ENCODE assay signal across 8 mouse cellular contexts in the genomic region with DNA sequence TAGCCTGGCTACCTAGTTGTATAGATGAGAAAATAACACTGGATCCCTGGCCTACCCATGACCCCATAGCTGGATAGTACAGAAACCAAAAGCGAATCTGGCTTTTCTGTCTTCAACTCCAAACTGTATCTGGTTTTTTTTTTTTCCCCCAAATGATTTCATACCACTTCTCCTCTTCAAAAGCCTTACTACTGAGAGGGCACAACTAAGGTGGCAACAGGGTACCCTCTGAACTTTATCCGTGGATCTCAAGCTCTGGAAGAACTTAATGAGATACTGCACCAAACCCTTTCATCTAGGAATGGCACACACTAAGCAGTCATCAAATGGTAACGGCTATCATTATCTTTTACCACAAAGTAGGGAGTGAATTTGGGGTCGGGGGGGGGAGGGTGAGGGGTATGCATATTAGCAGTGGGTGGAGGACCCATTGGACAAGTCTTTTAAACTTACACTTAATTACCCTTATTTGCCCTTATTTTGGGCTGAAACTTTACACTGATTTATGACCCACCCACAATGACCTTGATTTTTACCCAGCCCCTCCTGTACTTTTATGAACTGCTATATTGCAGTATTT. TPM values are rescaled to one million over a fixed set of nuclear protein-coding genes. Genes with fewer than 3 reads are reported as not detected.
A peak's percentile ranks its signal among the peaks of the same experiment; 100 is the strongest.
DNase-seq lines count a peak whose midpoint lies in the region; ATAC-seq and TF ChIP-seq lines count a peak whose summit lies in the region.

No protein-coding gene starts in this region.

- peak overlapping the region; percentile 86 for H3K4me3 ChIP-seq in kidney, embryonic 14.5 days (ENCODE audit: low read length)
- H3K4me3 ChIP-seq in MEL (ENCODE audit: control insufficient read depth in 1 of 2, insufficient read depth in 1 of 2, low read depth in 2 of 2, low read length in 2 of 2) = peak overlapping the region; percentile 73 to 96
- H3K4me3 ChIP-seq in hindbrain, embryonic 13.5 days = peak overlapping the region; percentile 76
- H3K4me3 ChIP-seq in midbrain, embryonic 13.5 days (replicated peaks) = peak overlapping the region; percentile 72

- peaks cover 7% of the 10 kb centered on the region; the same call in 1 of the 2 replicates for H3K79me2 ChIP-seq in MEL (ENCODE audit: control insufficient read depth, insufficient read depth, low read length, poor library complexity)

- TF ChIP-seq RAD21 in MEL (IDR thresholded peaks at IDR 0.05; ENCODE audit: low read depth, low read length) = no peak

- H3K9me3 ChIP-seq in kidney, embryonic 14.5 days (ENCODE audit: control insufficient read depth, low read length) = no peaks in the 10 kb centered on the region
- no peaks in the 10 kb centered on the region for H3K9me3 ChIP-seq in MEL (replicated peaks; ENCODE audit: insufficient read depth, low read length)
- no peaks in the 10 kb centered on the region for H3K9me3 ChIP-seq in hindbrain, embryonic 13.5 days
- H3K9me3 ChIP-seq in midbrain, embryonic 13.5 days = no peaks in the 10 kb centered on the region

- no peak for DNase-seq in kidney, adult 18-20 months
- no peak for DNase-seq in MEL (ENCODE audit: low read depth, low spot score)
- no peak for DNase-seq in frontal cortex, postnatal 36 days (ENCODE audit: low spot score in 2 of 2)
- no peak for DNase-seq in natural killer cell, adult 2 months (ENCODE audit: low spot score in 2 of 2)
- DNase-seq in kidney, postnatal 4 days = no peak

- WGBS in kidney, embryonic 14.5 days = 26% methylated on average over 4 of the region's 4 CpGs
- WGBS in hindbrain, embryonic 13.5 days = 23% methylated on average over 4 of the region's 4 CpGs
- WGBS in midbrain, embryonic 13.5 days = 26% methylated on average over 4 of the region's 4 CpGs

- peak overlapping the region; percentile 83 for H3K9ac ChIP-seq in kidney, embryonic 14.5 days (ENCODE audit: low read depth, low read length)
- H3K9ac ChIP-seq in MEL (ENCODE audit: control insufficient read depth, low read depth, low read length, poor library complexity, severe bottlenecking) = peak overlapping the region; percentile 82
- peak overlapping the region; percentile 92 for H3K9ac ChIP-seq in hindbrain, embryonic 13.5 days
- peak overlapping the region; percentile 87 for H3K9ac ChIP-seq in midbrain, embryonic 13.5 days (replicated peaks)

- H3K27ac ChIP-seq in kidney, embryonic 14.5 days (ENCODE audit: low read depth, low read length) = peak overlapping the region; percentile 87; the same call in 1 of the 2 replicates
- no peak overlapping the region; the same call in 1 of the 2 replicates for H3K27ac ChIP-seq in MEL (ENCODE audit: control insufficient read depth, low read depth, low read length)
- H3K27ac ChIP-seq in hindbrain, embryonic 13.5 days = peak overlapping the region; percentile 95
- peak overlapping the region; percentile 85 for H3K27ac ChIP-seq in midbrain, embryonic 13.5 days

- peak overlapping the region; percentile 55 for H3K4me2 ChIP-seq in kidney, embryonic 14.5 days (replicated peaks; ENCODE audit: low read depth, low read length)
- H3K4me2 ChIP-seq in hindbrain, embryonic 13.5 days = peak overlapping the region; percentile 67
- H3K4me2 ChIP-seq in midbrain, embryonic 13.5 days (replicated peaks) = peak overlapping the region; percentile 54

- H3K36me3 ChIP-seq in kidney, embryonic 14.5 days (ENCODE audit: control insufficient read depth, insufficient read depth, low read length) = no peaks in the 10 kb centered on the region
- peaks cover 0 to 14% of the 10 kb centered on the region in 2 experiments; a peak in 2 of 4 replicates for H3K36me3 ChIP-seq in MEL (ENCODE audit: control insufficient read depth in 1 of 2, insufficient read depth in 2 of 2, low read length in 2 of 2)
- H3K36me3 ChIP-seq in hindbrain, embryonic 13.5 days = no peaks in the 10 kb centered on the region
- H3K36me3 ChIP-seq in midbrain, embryonic 13.5 days = no peaks in the 10 kb centered on the region

- no peak for TF ChIP-seq POLR2A in MEL (IDR thresholded peaks at IDR 0.05; ENCODE audit: control insufficient read depth in 1 of 2, insufficient read depth in 1 of 2, low read depth in 1 of 2, low read length in 2 of 2, poor library complexity in 1 of 2)

- no peak for TF ChIP-seq CTCF in MEL (IDR thresholded peaks at IDR 0.05 in 2 of 3, conservative IDR thresholded peaks at IDR 0.05 in 1 of 3; ENCODE audit: control insufficient read depth in 1 of 3, insufficient read depth in 1 of 3, low read depth in 2 of 3, low read length in 3 of 3, poor library complexity in 1 of 3, severe bottlenecking in 1 of 3)

- H3K4me1 ChIP-seq in kidney, embryonic 14.5 days (ENCODE audit: control insufficient read depth, insufficient read depth, low read length) = no peaks in the 10 kb centered on the region; the same call in 1 of the 2 replicates
- H3K4me1 ChIP-seq in MEL (ENCODE audit: control insufficient read depth in 1 of 2, insufficient read depth in 2 of 2, low read length in 2 of 2) = peaks cover 4 to 8% of the 10 kb centered on the region in 2 experiments; a peak in 2 of 4 replicates
- H3K4me1 ChIP-seq in hindbrain, embryonic 13.5 days (replicated peaks) = peaks cover 21% of the 10 kb centered on the region
- peaks cover 22% of the 10 kb centered on the region for H3K4me1 ChIP-seq in midbrain, embryonic 13.5 days (replicated peaks)

- H3K27me3 ChIP-seq in kidney, embryonic 14.5 days (ENCODE audit: control insufficient read depth, insufficient read depth, low read length) = no peaks in the 10 kb centered on the region
- no peaks in the 10 kb centered on the region for H3K27me3 ChIP-seq in MEL (ENCODE audit: control insufficient read depth in 1 of 2, insufficient read depth in 2 of 2, low read length in 2 of 2)
- H3K27me3 ChIP-seq in hindbrain, embryonic 13.5 days = no peaks in the 10 kb centered on the region
- H3K27me3 ChIP-seq in midbrain, embryonic 13.5 days = no peaks in the 10 kb centered on the region

- ATAC-seq in kidney, embryonic 14.5 days (ENCODE audit: low FRiP score, low TSS enrichment) = no peak
- no peak for ATAC-seq in hindbrain, embryonic 13.5 days (ENCODE audit: low FRiP score)
- ATAC-seq in midbrain, embryonic 13.5 days = no peak

- TF ChIP-seq EP300 in MEL (IDR thresholded peaks at IDR 0.05; ENCODE audit: low read depth in 1 of 2, low read length in 2 of 2) = no peak

TF ChIP-seq in MEL, 35 proteins besides CTCF, POLR2A, EP300 and RAD21:
- TF ChIP-seq BHLHE40 (IDR thresholded peaks at IDR 0.05; ENCODE audit: borderline replicate concordance, low read depth, low read length) (no peak), MYC (IDR thresholded peaks at IDR 0.05; ENCODE audit: low read depth, low read length) (no peak), KAT2A (conservative IDR thresholded peaks at IDR 0.05; ENCODE audit: low read depth, low read length) (no peak), ZMIZ1 (IDR thresholded peaks at IDR 0.05; ENCODE audit: low read depth, low read length) (no peak), NRF1 (IDR thresholded peaks at IDR 0.05; ENCODE audit: insufficient read depth, low read depth, low read length, poor library complexity, severe bottlenecking) (no peak), USF1 (IDR thresholded peaks at IDR 0.05; ENCODE audit: low read depth, low read length) (no peak), MAX (IDR thresholded peaks at IDR 0.05; ENCODE audit: low read length) (no peak), UBTF (IDR thresholded peaks at IDR 0.05; ENCODE audit: borderline replicate concordance, insufficient read depth, low read depth, low read length) (no peak), RCOR1 (IDR thresholded peaks at IDR 0.05; ENCODE audit: low read depth, low read length) (no peak), CHD1 (IDR thresholded peaks at IDR 0.05; ENCODE audit: low read depth, low read length) (no peak), POLR2AphosphoS5 (IDR thresholded peaks at IDR 0.05; ENCODE audit: borderline replicate concordance, low read depth, low read length) (no peak), SMC3 (IDR thresholded peaks at IDR 0.05; ENCODE audit: low read depth, low read length) (no peak), POLR2AphosphoS2 (IDR thresholded peaks at IDR 0.05; ENCODE audit: low read length) (no peak), GABPA (IDR thresholded peaks at IDR 0.05; ENCODE audit: low read depth, low read length) (no peak), NELFE (IDR thresholded peaks at IDR 0.05; ENCODE audit: low read depth, low read length) (no peak), MEF2A (IDR thresholded peaks at IDR 0.05; ENCODE audit: extremely low read depth, insufficient replicate concordance, low read depth, low read length, poor library complexity, severe bottlenecking) (no peak), MYB (IDR thresholded peaks at IDR 0.05; ENCODE audit: low read depth, low read length) (no peak), ETS1 (IDR thresholded peaks at IDR 0.05; ENCODE audit: low read depth, low read length) (no peak), E2F4 (IDR thresholded peaks at IDR 0.05; ENCODE audit: borderline replicate concordance, low read depth, low read length) (no peak)
TF ChIP-seq in MEL: peak in this region for 0.

RNA-seq across cellular contexts. Expression of gene Zdhhc21, which starts 1.2 kb away (rescaled TPM):
- polyA plus RNA-seq in kidney, embryonic 14.5 days (2014; fragmentation: Nextera tagmentation; extraction: Ambion mirVana) = 8.2 and 14.3 TPM in 2 replicates
- total RNA-seq in MEL (2012; rRNA removed) = 6.3 and 6.5 TPM in 2 replicates
- polyA plus RNA-seq in MEL (2012; ENCODE audit: insufficient read depth in 1 of 2, insufficient read length in 2 of 2, low read depth in 1 of 2, low replicate concordance in 2 of 2, missing spikeins in 1 of 2) = 1 to 10 TPM in 1 of 2 experiments, not detected in 1; 7.8 TPM
- 14.7 and 17.1 TPM in 2 replicates for polyA plus RNA-seq in hindbrain, embryonic 13.5 days (2015; fragmentation: Nextera tagmentation; extraction: Ambion mirVana)
- 16.7 and 16.9 TPM in 2 replicates for polyA plus RNA-seq in midbrain, embryonic 13.5 days (2015; fragmentation: Nextera tagmentation; extraction: Ambion mirVana)

RNA-seq across cellular contexts. Expression of gene Cer1, which starts 26.4 kb away (rescaled TPM):
- not detected in 2 replicates for polyA plus RNA-seq in kidney, embryonic 14.5 days (2014; fragmentation: Nextera tagmentation; extraction: Ambion mirVana)
- not detected in 2 replicates for total RNA-seq in MEL (2012; rRNA removed)
- polyA plus RNA-seq in MEL (2012; ENCODE audit: insufficient read depth in 1 of 2, insufficient read length in 2 of 2, low read depth in 1 of 2, low replicate concordance in 2 of 2, missing spikeins in 1 of 2) = not detected
- polyA plus RNA-seq in hindbrain, embryonic 13.5 days (2015; fragmentation: Nextera tagmentation; extraction: Ambion mirVana) = 0.14 TPM in 1 of 2 replicates, not detected in the other
- 0.08 TPM in 1 of 2 replicates, not detected in the other for polyA plus RNA-seq in midbrain, embryonic 13.5 days (2015; fragmentation: Nextera tagmentation; extraction: Ambion mirVana)
